Mouse (Mus musculus) thymus, adult 2 months (tissue): ENCODE results near the gene Gm17027.
"Not testable (repeated sequence)": the region's sequence is repeated elsewhere in the genome, so short reads cannot be mapped to it uniquely, and the experiment has no call there.

Experiments
- CTCF ChIP-seq: fragments of 200-500 bp; IDR thresholded peaks from 2 replicates; pipeline ENCODE4 v1.5.1; 2012; ENCODE audit warnings: mild to moderate bottlenecking, control low read depth, low read length, moderate library complexity, borderline replicate concordance; ENCODE audit not compliant: control insufficient read depth, poor library complexity, insufficient read depth; ENCODE audit errors: extremely low read depth
- POLR2A ChIP-seq: fragments of 200-500 bp; IDR thresholded peaks from 2 replicates; pipeline ENCODE4 v1.6.1; 2012; ENCODE audit warnings: mild to moderate bottlenecking, low read length, control low read depth, moderate library complexity; ENCODE audit not compliant: control insufficient read depth, poor library complexity, insufficient read depth; ENCODE audit errors: extremely low read depth

DNA sequence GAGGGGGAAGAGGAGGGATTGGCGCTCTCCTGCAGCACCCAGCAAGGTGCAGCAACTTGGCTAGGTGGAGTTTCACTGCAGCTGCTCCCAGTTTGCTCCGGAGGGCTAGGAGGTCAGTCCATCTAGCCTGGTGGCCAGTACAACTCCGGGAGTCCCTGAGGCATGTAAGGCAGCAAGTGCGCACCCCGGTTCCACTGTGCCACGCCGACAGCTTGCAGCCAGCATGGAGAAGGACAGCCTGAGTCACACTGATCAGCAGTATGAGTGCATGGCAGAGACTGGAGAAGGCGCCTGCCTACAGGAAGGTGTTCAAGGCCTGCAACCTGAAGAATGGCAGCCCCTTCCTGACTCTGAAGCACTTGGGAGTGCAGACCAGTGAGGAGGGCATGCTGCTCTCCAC lies 27.9 kb downstream of the Gm17027 start:
- TF ChIP-seq CTCF, POLR2A: not testable (repeated sequence)
